Mouse (Mus musculus): ENCODE measurements at regions not wholly inside any gene's neighbourhood (a gene's known extent, or its start where the extent isn't known, plus 50 kb on each side); places are given as distances from the start of the nearest gene placed in this dataset.

DNA sequence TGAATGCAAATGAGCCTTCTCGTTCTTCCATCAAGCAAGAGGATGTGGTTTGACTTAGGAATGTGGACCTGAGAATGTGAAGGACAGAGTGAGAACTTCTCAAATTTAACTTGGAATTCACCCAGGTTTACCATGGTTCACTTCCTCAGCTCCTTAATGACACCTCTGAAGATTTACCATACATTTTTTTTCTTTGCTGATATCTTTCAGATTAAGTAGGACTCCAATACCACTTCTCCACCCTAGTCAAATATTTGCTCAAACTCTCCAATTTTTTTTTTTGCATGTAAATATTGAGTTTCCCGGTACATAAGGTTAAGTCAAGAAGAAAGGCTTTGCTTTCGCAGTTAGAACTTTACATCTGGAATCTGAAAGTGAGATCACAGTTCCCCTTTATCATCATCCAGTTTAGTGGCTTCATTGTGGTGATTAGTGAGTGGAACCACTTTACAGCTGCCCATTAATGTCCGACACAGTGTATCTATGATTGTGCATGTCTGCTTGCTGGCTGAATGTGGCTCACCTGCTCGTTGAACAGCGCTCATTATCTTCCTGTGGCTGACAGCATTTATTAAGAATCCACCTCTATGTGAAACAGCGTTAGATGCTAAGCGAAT is 446.0 kb upstream of the Adam34 start:
- Histone ChIP-seq H3K9me3 (no peaks in the 10 kb centered on the region), H3K27me3 (no peaks in the 10 kb centered on the region), H3K4me3 (no peak overlapping the region), H3K4me1 (no peaks in the 10 kb centered on the region), H3K36me3 (no peaks in the 10 kb centered on the region), H3K4me2 (no peak overlapping the region), H3K9ac (no peak overlapping the region), H3K27ac (no peak overlapping the region)
- ATAC-seq (ENCODE audit: insufficient number of reproducible peaks, low FRiP score, low TSS enrichment, low read depth): no peak
- 56% methylated on average over 8 of the region's 8 CpGs for WGBS

DNA sequence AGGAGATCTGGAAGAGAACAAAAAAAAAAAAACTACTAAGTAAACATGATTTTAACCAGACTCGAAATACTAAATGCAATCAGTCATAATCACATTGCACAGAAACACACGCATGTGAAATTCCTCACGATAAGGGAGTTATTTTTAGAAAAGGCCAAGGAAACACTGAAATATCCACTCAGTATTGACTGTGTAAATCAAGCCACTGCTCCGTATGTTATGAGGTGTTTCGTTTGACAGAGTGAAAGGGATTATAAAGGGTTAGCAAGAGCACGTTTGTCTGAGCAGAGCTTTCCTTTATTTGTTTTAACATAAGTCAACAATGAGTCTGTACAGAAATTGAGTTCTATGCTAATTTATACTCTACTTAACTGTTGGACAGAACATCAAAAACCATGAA is 455.3 kb upstream of the Adam34 start:
- H3K27ac ChIP-seq: no peak overlapping the region
- no peaks in the 10 kb centered on the region for H3K9me3 ChIP-seq
- no peak overlapping the region for H3K9ac ChIP-seq
- no peaks in the 10 kb centered on the region for H3K27me3 ChIP-seq
- no peaks in the 10 kb centered on the region for H3K36me3 ChIP-seq
- no peak for ATAC-seq (ENCODE audit: insufficient number of reproducible peaks, low FRiP score, low TSS enrichment, low read depth)
- H3K4me2 ChIP-seq: no peak overlapping the region
- H3K4me1 ChIP-seq: no peaks in the 10 kb centered on the region
- no peak overlapping the region for H3K4me3 ChIP-seq
- 30% methylated on average over 6 of the region's 6 CpGs for WGBS

GRCm38 (mm10) chr8:44177016-44177415 is 467.2 kb upstream of the Adam34 start:
- Histone ChIP-seq H3K27ac (no peak overlapping the region), H3K36me3 (no peaks in the 10 kb centered on the region), H3K4me2 (no peak overlapping the region), H3K4me3 (no peak overlapping the region), H3K4me1 (no peaks in the 10 kb centered on the region), H3K27me3 (no peaks in the 10 kb centered on the region), H3K9me3 (no peaks in the 10 kb centered on the region), H3K9ac (no peak overlapping the region)
- no peak for ATAC-seq (ENCODE audit: insufficient number of reproducible peaks, low FRiP score, low TSS enrichment, low read depth)
- 34% methylated on average over 4 of the region's 4 CpGs for WGBS

DNA sequence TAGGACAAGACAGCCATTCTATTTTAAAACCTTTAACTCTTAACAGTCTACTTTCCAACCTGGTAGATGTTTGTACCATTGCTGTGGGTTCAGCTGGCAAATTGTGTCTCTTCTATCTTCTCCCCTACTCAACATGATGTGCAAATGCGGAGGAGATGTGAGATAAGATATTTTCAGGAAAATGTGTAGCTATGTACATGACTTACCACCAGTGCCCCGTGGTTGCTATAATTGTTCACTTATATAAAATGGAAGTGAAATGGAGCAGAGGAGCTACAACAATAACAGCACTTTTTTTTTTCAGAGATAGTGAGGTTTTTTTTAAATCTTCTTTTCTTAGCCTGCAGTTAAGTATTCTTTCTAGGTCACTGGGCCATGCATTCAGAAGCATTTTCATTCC is 492.4 kb upstream of the Adam34 start:
- Histone ChIP-seq H3K27me3 (no peaks in the 10 kb centered on the region), H3K4me1 (no peaks in the 10 kb centered on the region), H3K9me3 (no peaks in the 10 kb centered on the region), H3K9ac (no peak overlapping the region), H3K4me2 (no peak overlapping the region), H3K4me3 (no peak overlapping the region), H3K27ac (no peak overlapping the region), H3K36me3 (no peaks in the 10 kb centered on the region)
- no peak for ATAC-seq (ENCODE audit: insufficient number of reproducible peaks, low FRiP score, low TSS enrichment, low read depth)
- 82% methylated on average over 2 of the region's 2 CpGs for WGBS

GRCm38 (mm10) chr8:44206391-44207170 is 496.7 kb upstream of the Adam34 start:
- no peak overlapping the region for H3K9ac ChIP-seq
- H3K4me2 ChIP-seq: no peak overlapping the region
- no peaks in the 10 kb centered on the region for H3K4me1 ChIP-seq
- H3K27ac ChIP-seq: no peak overlapping the region
- H3K4me3 ChIP-seq: no peak overlapping the region
- no peak for ATAC-seq (ENCODE audit: insufficient number of reproducible peaks, low FRiP score, low TSS enrichment, low read depth)
- no peaks in the 10 kb centered on the region for H3K36me3 ChIP-seq
- no peaks in the 10 kb centered on the region for H3K27me3 ChIP-seq
- H3K9me3 ChIP-seq: no peaks in the 10 kb centered on the region
- 28% methylated on average over 11 of the region's 11 CpGs for WGBS

DNA sequence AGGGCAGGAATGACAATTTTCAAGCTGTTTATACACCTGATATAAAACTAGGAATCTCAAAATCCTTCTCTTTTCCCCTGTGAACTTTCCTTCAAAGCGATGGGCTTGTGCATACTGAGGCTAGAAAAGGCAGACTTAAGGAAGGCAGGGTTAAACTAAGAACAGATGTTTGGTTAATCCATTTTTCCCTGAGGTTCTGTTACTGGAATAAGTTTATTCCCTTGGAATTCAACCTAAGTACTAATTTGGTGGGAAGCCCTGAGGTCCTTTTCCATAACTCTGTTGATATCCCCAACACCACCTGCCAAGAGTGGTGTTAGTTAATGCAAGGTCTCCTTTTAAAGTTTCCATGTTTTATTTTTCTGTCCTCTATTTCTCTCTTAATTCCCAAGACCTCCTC is 512.5 kb upstream of the Adam34 start:
- no peak overlapping the region for H3K27ac ChIP-seq

GRCm38 (mm10) chr8:44252393-44252792 is 542.5 kb upstream of the Adam34 start:
- no peak for ATAC-seq (ENCODE audit: insufficient number of reproducible peaks, low FRiP score, low TSS enrichment, low read depth)
- no peak overlapping the region for H3K27ac ChIP-seq
- H3K4me2 ChIP-seq: no peak overlapping the region
- no peaks in the 10 kb centered on the region for H3K9me3 ChIP-seq
- H3K36me3 ChIP-seq: no peaks in the 10 kb centered on the region
- 82% methylated on average over 3 of the region's 3 CpGs for WGBS
- H3K4me1 ChIP-seq: no peaks in the 10 kb centered on the region
- no peak overlapping the region for H3K9ac ChIP-seq
- no peaks in the 10 kb centered on the region for H3K27me3 ChIP-seq
- no peak overlapping the region for H3K4me3 ChIP-seq

More for the DNA sequence above, 512.5 kb upstream of the Adam34 start:
- H3K9ac ChIP-seq: no peak overlapping the region
- 23% methylated on average over 1 of the region's 1 CpGs for WGBS
- no peaks in the 10 kb centered on the region for H3K36me3 ChIP-seq
- H3K4me1 ChIP-seq: no peaks in the 10 kb centered on the region
- H3K4me2 ChIP-seq: no peak overlapping the region
- H3K4me3 ChIP-seq: no peak overlapping the region
- no peaks in the 10 kb centered on the region for H3K27me3 ChIP-seq
- ATAC-seq (ENCODE audit: insufficient number of reproducible peaks, low FRiP score, low TSS enrichment, low read depth): no peak
- no peaks in the 10 kb centered on the region for H3K9me3 ChIP-seq

GRCm38 (mm10) chr8:44257051-44257450 is 547.2 kb upstream of the Adam34 start:
- Histone ChIP-seq H3K27me3 (no peaks in the 10 kb centered on the region), H3K4me2 (no peak overlapping the region), H3K36me3 (no peaks in the 10 kb centered on the region), H3K9ac (no peak overlapping the region), H3K4me1 (peaks cover 3% of the 10 kb centered on the region; the same call in 1 of the 2 replicates), H3K27ac (no peak overlapping the region), H3K4me3 (no peak overlapping the region), H3K9me3 (no peaks in the 10 kb centered on the region)
- no peak for ATAC-seq (ENCODE audit: insufficient number of reproducible peaks, low FRiP score, low TSS enrichment, low read depth)
- WGBS: 20% methylated on average over 6 of the region's 6 CpGs

DNA sequence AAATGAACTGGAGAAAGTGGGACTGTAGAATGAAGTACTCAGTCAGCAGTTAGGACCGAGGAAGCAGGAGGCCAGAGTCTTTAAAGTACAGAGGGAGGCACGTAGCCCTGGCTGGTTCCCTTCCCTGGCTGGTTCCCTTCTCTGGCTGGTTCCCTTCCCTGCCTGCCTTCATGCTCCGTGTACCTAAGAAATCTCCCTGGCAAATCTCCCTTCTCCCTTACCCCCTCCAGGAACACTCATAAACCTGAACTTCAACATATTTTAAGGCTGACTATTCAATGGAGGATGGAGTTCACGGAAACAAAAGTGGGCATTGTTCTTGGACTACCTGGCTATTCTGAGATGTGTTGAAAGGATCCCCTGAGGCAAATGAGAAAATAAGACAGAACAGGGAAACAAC is 551.2 kb upstream of the Adam34 start:
- Histone ChIP-seq H3K27me3 (no peaks in the 10 kb centered on the region), H3K4me2 (no peak overlapping the region), H3K9ac (no peak overlapping the region), H3K4me1 (peaks cover 3% of the 10 kb centered on the region; the same call in 1 of the 2 replicates), H3K9me3 (no peaks in the 10 kb centered on the region), H3K27ac (0 out of 2 replicates have a peak overlapping the region, but pooled peaks have one; percentile 4), H3K36me3 (no peaks in the 10 kb centered on the region), H3K4me3 (no peak overlapping the region)
- WGBS: 29% methylated on average over 4 of the region's 4 CpGs
- ATAC-seq (ENCODE audit: insufficient number of reproducible peaks, low FRiP score, low TSS enrichment, low read depth): no peak

DNA sequence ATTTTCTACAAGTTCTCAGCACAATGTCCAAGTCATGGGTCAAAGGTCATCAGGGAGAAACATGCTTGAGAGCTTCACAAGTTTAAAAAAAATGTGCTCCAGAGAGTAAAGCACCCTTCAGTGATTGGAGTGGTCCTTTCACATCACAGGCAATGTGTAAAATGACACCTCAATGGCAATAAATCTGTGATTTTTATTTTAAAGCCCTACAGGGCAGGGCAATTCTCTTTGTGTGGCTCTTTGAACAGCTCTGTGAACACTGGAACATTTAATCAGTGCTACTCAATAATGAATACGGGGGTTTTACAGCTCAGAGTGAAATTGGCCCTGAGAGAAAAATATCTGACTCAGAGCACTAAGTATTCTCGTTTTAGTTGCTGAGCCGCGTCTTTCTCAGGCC is 563.5 kb upstream of the Adam34 start:
- H3K36me3 ChIP-seq: no peaks in the 10 kb centered on the region
- no peak overlapping the region for H3K4me2 ChIP-seq
- no peaks in the 10 kb centered on the region for H3K9me3 ChIP-seq
- no peak overlapping the region for H3K27ac ChIP-seq
- ATAC-seq (ENCODE audit: insufficient number of reproducible peaks, low FRiP score, low TSS enrichment, low read depth): no peak
- no peak overlapping the region for H3K4me3 ChIP-seq
- H3K9ac ChIP-seq: no peak overlapping the region
- H3K4me1 ChIP-seq: no peaks in the 10 kb centered on the region
- WGBS: 22% methylated on average over 4 of the region's 4 CpGs
- no peaks in the 10 kb centered on the region for H3K27me3 ChIP-seq

GRCm38 (mm10) chr8:44318216-44318615 is 608.4 kb upstream of the Adam34 start:
- no peak overlapping the region for H3K4me3 ChIP-seq
- H3K9me3 ChIP-seq: no peaks in the 10 kb centered on the region
- H3K4me1 ChIP-seq: no peaks in the 10 kb centered on the region
- no peaks in the 10 kb centered on the region for H3K27me3 ChIP-seq
- H3K4me2 ChIP-seq: no peak overlapping the region
- ATAC-seq (ENCODE audit: insufficient number of reproducible peaks, low FRiP score, low TSS enrichment, low read depth): no peak
- no peaks in the 10 kb centered on the region for H3K36me3 ChIP-seq
- H3K9ac ChIP-seq: no peak overlapping the region
- no peak overlapping the region for H3K27ac ChIP-seq

- H3K4me2 ChIP-seq: no peak overlapping the region
- H3K4me3 ChIP-seq: no peak overlapping the region
- H3K36me3 ChIP-seq: no peaks in the 10 kb centered on the region
- no peaks in the 10 kb centered on the region for H3K4me1 ChIP-seq
- no peak overlapping the region for H3K9ac ChIP-seq
- H3K27ac ChIP-seq: no peak overlapping the region
- no peak for ATAC-seq (ENCODE audit: insufficient number of reproducible peaks, low FRiP score, low TSS enrichment, low read depth)
- 68% methylated on average over 6 of the region's 6 CpGs for WGBS
- no peaks in the 10 kb centered on the region for H3K9me3 ChIP-seq
- no peaks in the 10 kb centered on the region for H3K27me3 ChIP-seq
Measured at GRCm38 (mm10) chr8:44334323-44334993, 600.8 kb upstream of the Fat1 start.
